Mouse (Mus musculus) urinary bladder, adult 2 months (tissue): ENCODE measurements at regions not wholly inside any gene's neighbourhood (a gene's known extent, or its start where the extent isn't known, plus 50 kb on each side); places are given as distances from the start of the nearest gene placed in this dataset.

Experiments used
- DNase-seq: peaks from one replicate; pipeline ENCODE4 v3.0.0; 2022; ENCODE audit warnings: low spot score

DNA sequence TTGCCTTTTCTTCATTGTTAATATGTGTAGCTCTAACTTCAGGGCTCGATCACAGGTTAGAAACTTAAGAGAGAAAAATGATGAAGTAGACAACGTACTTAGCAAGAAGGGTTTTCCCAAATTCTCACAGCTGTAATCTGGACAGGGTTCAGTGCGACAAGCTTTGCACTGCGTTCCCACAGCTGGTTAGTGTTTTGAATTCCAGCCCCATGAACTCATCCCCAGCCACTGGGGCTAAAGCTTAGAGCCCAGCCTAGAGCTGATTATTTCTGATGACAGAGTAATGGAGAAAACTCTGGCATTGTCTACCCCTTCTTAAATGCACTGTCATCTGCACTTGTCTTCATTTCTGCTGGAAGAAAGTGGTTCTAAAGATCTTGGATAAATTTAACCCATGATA is 319.7 kb upstream of the Jag1 start:
- no peak for DNase-seq

DNA sequence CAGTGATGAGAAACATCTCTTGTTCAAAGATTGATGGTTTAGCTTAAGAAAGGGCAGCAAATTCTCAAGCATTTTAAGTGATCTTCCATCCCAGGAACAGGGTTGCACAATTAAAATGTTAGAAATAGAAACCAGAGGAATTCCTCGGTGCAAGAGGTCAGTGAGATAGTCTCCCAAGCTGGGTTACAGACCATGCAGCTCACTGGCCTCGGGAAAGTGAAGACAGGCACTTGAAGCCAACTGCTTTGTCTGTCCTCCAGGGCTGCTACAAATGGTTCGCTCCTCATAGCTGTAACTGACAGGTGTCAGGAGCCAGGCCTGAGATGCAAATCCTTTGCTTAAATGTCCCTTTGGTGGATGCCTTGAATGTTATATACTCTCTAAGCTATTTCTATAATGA is 306.2 kb upstream of the Jag1 start:
- no peak for DNase-seq

DNA sequence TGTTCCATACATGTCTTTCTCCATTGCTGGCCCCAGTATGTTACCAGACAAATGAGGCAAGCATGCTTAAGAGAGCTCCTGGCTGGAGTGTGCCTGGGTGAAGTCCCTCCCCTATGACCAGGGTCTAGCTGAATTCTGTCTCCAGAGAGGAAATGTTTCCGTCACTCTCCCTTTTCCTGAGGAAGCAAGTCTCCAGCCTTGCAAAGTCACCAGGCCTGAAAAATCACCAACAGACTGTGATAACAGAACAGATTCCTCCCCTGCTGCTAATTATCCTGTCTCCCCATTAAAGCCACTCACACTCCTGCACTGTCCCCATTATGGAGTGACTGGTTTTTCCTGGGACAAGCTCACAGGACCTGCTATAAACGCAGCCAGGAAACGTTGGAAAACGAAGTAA is 303.2 kb upstream of the Jag1 start:
- no peak for DNase-seq

DNA sequence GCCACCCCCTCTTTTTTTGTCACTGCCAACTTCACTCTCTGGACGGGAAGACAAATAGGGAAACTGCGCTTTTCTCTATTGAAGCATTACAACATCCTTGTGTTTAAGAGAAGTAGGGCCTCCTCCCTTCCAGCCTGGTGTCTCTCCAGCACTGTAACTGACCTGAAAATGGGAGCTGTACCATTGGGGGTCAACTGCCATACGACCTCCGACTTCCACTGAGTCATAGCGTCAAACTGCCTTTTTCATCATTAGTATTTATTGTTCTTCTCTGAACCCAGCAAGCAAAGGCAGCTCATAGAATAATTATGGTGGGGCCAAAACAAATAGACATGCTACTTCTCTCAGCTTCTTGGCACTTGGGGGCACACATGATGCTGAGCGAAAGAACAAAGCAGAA is 301.2 kb upstream of the Jag1 start:
- DNase-seq: no peak

DNA sequence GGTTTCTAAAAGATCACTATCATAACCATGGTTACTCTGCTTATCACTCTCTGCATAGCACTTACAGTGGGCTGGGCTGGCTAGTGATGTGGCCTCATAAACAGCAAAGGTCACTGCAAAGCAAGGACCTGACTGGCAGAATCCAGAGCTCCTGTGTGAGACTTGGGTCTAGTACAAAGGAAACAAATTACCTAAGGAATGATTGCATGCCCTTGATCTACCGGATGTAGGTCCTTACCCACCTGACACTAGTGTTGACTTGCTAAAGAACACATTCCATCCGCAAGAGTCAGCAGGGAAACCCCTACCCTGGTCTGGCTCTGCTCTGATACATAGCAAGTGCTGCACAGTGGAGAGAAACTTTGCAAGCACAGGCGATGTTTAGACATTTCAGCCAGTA is 297.0 kb upstream of the Jag1 start:
- no peak for DNase-seq

DNA sequence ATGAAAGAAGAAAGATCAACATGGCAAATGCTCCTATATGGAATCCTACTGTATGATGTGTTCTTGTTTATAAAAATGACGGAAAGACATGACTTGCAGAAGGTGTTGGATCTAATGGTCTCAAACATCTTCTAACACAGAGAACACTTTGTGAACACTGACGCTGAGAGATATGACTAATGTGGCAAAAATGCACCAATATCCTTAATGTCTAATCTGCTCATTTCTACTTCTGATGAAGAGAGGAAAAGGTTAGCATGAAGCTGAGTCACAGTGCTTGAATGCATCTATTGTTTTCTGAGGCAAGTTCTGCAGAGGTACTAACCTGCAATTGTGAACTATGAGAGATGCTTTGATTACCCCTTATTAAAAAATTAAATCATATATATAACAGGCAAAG is 293.2 kb upstream of the Jag1 start:
- DNase-seq: no peak

DNA sequence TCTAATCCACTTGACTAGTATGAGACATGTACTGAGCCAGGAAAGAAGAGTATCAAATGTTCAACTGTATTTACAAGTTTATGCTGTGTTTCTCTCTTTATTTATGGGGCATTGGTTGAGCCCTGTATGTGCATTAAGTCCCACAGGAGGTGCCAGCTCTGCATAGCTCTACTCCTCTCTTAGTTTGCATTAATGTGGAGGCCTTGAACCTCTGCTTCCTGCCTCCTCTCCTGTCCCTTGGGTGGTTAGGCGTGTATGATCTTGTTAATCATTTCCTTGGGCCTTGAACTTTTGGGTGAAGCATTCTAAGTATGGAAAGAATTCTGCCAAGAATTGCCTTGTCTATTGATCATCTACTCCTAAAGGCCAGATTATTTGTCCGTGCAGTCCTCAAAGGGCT is 291.9 kb upstream of the Jag1 start:
- no peak for DNase-seq

DNA sequence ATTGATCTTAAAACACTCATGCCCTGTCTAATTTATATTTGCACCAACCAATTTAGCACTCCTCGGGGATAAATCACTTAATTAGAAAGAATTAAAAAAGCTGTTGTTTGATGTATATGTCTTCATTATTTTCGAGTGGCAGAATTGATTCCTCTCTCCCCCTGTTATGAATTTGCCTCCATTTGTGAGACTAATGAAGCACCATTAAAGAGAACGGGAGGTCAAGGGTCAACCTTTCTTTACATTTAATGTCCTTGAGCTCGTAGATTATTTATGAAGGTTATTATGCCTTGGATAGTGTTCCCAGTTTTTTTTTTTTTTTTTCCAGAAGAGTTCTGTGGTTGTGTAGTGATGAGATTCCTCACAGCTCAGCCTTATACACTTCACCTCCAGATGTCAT is 277.0 kb upstream of the Jag1 start:
- DNase-seq: no peak

DNA sequence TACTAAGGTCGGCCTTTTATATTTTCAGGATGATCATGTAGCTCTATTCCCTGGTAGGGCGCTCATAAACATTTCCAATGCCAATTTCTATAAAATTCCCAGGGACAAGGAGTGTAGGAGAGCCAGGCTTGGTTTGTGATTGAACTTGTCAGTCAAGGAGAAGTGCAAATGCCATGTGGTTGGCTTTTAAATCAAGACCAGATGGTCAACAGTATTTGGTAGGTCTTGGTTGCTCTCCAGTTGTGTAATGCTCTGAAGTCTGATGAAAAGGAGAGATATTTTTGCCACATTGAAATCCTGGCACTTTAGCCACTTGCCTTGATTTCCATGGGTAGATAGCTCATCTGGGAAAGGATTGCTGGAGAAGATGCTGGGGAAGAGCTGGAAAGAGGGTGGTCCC is 263.4 kb upstream of the Jag1 start:
- no peak for DNase-seq

DNA sequence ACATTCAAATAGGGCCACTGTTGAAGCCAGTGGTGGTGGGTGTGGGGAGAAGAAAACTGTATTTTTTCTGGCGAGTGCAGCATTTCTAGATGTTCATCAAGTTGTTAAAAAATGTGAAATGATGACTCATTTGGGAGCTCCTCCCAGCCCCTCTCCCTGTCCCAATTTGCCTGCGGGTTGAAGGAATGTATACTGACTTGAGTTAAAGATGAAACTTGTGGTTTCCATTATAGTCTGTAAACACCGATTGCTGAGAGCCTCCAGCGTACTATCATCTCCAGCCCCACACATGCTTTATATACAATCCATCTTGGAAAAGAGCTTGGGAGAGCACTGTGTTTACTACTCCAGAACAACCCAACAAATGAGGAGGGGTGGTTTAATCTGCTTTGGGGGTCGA is 258.9 kb upstream of the Jag1 start:
- no peak for DNase-seq

DNA sequence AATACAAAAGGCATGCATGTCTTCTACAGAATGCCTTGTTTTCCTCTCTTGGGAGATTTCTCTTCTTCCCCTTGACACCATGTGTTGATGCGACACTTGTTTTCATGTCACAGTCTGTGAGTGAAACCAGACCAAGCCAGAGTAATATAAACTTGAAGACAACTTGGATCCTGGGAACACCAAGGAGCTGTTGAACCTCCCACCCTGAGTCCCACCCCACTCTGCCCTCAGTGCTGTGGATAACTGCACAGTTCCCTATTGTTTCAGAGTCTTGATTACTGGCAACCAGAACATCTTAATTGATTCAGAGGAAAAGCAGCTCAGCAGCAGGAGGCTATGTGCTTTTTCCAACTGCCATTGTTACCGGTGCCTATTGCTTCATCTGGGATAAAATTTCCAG is 254.6 kb upstream of the Jag1 start:
- DNase-seq: no peak

DNA sequence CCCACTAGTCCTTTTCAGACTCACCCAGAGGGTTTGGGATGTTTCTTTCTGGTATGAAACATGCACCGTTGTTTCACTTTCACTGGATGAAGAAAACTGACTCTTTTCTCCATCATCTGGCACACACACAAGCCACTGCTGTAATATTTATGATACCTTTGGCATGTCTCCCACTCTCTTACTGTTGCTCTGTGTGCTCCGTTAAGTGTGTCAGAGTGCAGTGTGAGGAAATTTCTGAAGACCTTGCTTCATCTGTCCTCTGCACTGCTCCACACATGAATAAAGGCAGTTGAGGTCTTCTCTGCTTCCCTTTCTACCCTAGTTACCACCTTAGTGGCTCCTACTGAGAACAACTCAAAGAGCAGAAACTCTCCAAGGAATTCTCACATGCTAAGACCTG is 246.6 kb upstream of the Jag1 start:
- DNase-seq: no peak

DNA sequence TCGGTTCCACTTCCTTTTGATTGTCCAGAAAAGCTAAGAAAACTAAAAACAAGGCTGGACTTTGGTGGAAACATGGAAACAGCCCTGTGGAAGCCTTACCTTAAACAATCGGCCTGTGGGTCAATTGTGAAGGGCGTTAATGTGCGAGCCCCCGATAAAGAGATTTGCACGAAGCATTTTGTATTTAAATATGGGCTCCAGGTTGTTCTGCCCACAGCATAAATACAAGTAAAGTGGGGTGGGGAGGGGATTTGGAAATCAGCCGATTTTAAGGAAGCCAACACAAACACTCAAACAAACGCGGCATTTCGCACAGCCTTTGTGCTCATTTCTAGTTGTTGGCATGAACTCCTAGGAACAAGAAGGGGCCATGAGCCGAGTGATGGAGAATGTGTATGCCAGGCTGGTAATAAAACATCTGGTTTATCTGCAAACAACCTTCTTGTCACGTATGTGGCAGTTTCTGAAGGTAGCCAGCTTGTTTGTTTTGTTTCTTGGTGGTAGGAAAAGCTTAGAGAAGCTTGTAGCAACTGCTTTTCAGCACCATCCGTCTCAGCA is 240.8 kb upstream of the Jag1 start:
- DNase-seq: no peak

DNA sequence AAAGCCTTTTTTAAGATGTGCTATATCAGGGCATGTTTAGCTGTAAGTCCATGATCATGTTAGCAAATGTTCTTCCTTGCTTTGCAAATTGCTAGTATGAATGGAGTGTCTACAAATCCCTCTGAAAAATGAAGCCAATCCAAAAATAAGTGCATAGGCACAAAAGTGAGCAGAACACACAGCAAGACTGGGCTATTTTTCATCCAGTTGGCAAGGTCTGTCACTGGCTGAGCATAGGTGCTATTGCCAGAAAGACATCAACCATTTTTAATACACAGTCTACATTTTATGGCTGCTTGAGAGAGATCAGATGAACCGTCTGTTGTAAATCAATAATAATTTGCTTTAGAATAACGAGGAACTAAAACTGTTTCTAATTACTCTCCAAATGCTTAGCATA is 227.3 kb upstream of the Jag1 start:
- no peak for DNase-seq

DNA sequence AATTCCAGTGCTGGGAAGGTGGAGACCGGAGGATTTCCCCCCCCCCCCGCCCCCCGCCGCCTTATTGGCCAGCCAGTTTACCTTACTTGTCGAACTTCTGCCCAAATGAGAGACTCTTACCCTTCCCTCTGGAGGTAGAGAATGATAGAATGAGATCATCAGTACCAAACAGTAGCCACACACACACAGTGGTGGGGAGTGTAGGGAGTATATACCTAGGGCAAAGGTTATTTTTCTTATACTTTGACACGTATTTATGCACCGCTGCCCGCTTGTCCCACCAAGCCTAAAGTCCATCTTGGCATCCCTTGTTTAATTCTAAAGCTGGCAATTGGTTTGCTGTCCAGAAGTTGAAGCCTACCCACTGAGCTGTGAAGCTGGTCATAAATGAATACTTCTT is 213.6 kb upstream of the Jag1 start:
- DNase-seq: no peak

DNA sequence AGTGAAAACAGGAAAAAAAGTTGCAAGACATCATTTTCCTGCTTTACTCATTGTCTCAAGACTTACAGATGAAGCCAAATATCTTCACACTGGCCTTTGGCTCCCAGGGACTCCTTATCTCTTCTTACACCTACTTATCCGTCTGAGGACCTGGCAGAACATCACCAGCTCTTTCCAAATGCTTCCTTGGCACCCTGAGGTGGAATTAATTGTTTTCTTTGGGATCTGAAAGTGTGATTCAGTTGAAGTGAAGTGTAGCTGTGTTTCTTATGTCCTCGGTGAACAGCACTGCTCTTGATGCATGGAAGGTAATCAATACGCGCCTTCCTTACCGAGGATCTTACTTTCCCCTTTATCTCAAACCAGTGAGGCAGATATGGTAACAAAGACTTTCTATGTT is 207.0 kb upstream of the Jag1 start:
- DNase-seq: no peak

DNA sequence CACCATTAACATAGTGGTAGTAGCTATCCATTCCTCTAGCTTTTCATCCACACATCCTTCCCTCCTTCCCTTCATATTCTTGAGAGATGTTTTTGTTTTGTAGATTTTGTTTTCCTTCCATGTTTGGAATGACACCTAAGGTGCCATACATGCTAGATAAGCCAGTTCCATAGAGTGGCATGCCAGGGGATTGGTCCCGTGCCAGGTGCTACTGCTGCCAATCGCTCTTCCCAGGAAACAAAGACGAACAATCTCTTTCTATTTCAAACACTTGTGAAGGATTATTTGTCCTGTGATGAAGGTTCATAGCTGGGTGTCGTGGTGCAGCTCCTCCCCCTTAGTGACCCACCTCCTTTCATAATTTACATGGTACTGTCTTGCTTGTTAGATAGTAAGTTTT is 194.1 kb upstream of the Jag1 start:
- DNase-seq: no peak

DNA sequence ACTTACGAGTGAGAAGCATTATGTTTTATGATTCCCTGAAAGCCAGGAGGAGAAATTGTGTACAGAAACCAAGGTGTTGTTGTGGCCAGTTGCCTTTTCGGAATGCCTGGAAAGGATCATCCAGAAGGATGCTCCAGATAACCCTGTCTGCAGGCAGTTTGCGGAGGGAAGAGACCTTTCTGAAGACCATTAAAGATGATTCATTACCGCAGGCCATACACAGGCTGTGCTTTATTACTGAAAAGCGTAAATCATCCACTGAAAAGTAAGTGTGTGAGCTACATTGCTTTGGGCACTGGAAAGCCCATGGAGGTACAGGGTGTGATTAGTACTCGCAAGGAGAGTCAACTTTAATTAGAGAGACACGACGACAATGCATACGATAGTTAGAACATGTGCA is 191.7 kb upstream of the Jag1 start:
- DNase-seq: no peak

DNA sequence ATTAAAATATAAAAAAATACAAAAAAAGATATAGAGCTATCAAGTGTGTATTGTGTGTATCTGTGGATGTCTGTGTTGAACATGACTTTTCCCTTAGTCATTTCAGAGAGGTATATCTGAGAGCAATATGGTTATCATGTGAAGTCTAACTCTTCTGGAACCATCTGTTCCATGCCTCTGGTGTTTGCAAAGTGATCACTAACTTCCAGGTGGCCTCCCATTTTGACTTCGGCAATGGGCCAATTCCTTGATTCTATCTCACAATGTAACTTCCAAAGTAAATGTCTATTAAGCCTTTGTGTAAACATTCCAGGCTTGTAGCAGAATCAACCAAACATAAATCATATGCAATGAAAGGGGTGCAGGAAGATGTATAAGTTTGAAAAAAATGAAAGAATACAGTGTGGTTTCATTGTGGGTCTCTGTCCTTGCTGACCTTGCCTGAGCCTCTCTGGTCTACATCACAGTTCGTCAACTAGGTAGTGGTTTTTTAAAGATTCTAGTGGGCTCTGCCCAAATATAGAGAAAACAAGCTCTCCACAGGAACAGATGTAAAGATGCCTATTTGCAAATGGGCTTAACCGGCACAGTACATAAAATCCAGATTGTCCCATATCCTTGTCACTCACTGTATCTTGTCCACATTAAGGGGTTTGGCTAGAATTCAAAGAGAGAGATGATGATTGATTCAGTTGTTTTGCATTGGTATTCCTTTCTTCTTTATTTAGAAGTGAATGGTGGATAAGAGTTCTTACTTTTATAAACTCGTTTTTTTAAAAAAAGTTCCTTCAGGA is 185.2 kb upstream of the Jag1 start:
- no peak for DNase-seq

DNA sequence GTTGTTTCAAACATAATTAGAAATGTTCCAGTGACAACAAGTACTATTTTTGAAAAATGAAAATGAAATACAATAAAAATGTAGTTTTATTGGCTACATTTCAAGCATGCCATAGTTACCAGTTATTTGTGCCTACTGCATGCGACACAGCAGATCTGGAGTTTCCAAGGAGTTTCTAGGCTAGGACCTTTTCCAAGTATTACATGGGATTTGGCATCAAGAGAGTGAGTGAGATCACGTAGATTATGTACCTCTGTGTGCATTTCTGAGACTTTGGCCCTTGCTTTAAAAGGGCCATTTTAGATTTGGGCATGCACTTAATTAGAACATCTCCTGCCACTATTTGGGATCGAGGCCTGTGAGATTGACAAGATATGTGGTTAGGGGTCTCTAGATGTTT is 172.8 kb upstream of the Jag1 start:
- no peak for DNase-seq

DNA sequence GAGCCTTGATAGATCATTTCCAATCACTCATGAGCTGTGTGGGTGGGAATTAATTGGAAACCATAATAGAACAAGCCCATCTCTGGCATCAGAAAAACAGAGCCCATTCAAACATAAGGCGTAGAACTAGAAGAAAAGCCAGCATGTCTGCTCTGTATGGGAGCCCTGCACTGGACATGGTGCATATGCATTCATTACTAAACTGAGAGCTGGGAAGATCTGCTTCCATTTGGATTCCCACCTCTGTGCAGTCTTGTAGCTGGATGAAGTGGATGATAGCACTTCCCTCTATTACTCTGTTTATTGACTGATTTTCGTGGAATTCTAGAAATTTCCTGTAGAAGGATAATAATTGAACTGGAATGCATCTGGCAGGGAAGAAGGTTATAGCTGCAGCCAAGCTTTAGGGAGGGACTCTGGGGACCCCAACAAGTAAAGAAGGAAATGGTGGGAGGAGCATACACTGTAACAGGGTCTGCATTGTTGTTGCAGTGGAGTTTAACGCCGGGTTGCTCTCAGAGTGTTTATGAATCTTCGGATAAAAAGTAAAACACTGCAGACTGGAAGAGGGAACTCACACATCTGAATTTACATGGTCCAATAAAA is 155.2 kb upstream of the Jag1 start:
- DNase-seq: no peak

DNA sequence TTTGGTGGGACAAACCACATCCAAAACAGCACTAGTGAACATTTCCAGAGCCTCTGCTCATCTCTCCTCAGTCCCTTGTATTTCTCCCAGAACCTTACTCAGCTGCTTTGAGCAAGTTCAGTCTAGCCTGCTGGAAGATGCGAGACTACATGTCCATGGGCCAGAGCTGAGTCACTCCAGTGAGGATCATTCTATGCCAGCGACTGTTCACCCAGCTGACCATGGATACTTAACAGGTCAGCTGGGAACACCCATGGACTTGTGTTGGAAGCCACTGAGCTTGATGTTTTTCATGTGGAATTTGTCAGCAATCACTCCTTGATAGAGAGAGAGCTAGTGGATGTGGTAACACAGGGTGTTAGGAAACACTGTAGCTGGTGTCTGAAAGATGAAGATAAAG is 146.5 kb upstream of the Jag1 start:
- no peak for DNase-seq

DNA sequence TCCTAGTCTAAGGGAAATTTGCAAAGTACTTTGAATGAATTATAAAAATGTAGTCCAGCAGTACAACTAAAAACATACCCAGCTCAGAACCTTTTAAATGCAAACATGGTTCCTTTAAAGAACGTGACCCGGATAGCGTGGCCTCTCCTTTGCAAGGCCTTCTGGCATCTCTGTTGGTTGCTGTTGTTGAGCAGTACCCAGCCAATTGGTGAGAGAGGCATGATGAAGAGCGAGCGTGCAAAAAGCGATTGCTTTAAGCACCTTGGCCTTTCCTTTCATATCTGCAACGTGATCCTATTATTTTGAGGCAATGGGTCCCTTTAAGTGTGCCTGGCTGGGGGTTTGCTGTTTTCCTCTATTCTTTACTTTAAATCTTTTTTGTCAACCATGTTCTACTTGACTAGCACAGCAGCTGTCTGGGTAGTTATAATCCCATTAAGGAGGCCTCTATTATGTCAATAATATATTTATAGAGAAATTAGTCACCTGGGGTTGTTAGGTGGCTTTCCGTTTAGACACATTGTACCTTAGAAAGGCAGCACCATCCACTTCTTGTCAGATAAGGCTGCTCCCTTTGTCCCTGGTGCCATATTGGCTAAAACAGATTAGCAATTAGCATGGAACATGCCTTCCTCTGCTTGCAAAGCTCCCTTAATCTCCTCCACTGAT is 141.5 kb upstream of the Jag1 start:
- no peak for DNase-seq
